Mouse (Mus musculus) ES-E14 (cell line): ENCODE results near the gene Upp1.

Experiments used
- CHD2 ChIP-seq: IDR thresholded peaks from 2 replicates; pipeline ENCODE4 v1.6.1; 2014; ENCODE audit warnings: mild to moderate bottlenecking, low read depth, low read length, inconsistent platforms
- HCFC1 ChIP-seq: IDR thresholded peaks from 2 replicates; pipeline ENCODE4 v1.6.1; 2012; ENCODE audit warnings: low read length, inconsistent platforms, borderline replicate concordance; ENCODE audit not compliant: insufficient read depth
- MAFK ChIP-seq: IDR thresholded peaks from 2 replicates; pipeline ENCODE4 v1.6.1; 2014; ENCODE audit warnings: mild to moderate bottlenecking, low read depth, low read length, inconsistent platforms; ENCODE audit not compliant: insufficient read depth
- ZC3H11A ChIP-seq: IDR thresholded peaks from 2 replicates; pipeline ENCODE4 v1.6.1; 2012; ENCODE audit warnings: low read depth, mild to moderate bottlenecking, inconsistent platforms, low read length, borderline replicate concordance
- ZNF384 ChIP-seq: IDR thresholded peaks from 2 replicates; pipeline ENCODE4 v1.6.1; 2012; ENCODE audit warnings: low read depth, low read length, inconsistent platforms

- TF ChIP-seq ZNF384 = no peak
- TF ChIP-seq HCFC1 = no peak
- TF ChIP-seq CHD2 = no peak
- no peak for TF ChIP-seq MAFK
- TF ChIP-seq ZC3H11A = no peak
These were observed 4.4 kb downstream of the Upp1 start for GRCm38 (mm10) chr11:9122315-9122714.
